ENCODE assay signal across 15 mouse cellular contexts in genomic region chr13:67425699-67426098, GRCm38 (mm10). TPM values are rescaled to one million over a fixed set of nuclear protein-coding genes. Genes with fewer than 3 reads are reported as not detected.
"Had no signal": no experiment of that assay in that cellular context is flagged by ENCODE, and none has a peak within 500 bp of the region (broad histone marks: within the 10 kb centered on the region; RNA-seq: fewer than 3 reads in every experiment).

No protein-coding gene starts in this region.

RNA-seq across cellular contexts. Expression of gene Gm28041, which starts 50.2 kb away (rescaled TPM):
- total RNA-seq: hindbrain, postnatal 0 days; layer of hippocampus, adult 8-10 months; layer of hippocampus, postnatal 10 days; layer of hippocampus, postnatal 25 days; left cerebral cortex, adult 18-20 months; left cerebral cortex, adult 2 months had no signal
- polyA plus RNA-seq: heart, embryonic 16.5 days; hindbrain, embryonic 10.5 days; hindbrain, embryonic 12.5 days; hindbrain, embryonic 13.5 days; hindbrain, embryonic 14.5 days; hindbrain, embryonic 15.5 days; hindbrain, embryonic 16.5 days; hindbrain, postnatal 0 days; intestine, embryonic 16.5 days; large intestine, adult 2 months had no signal
